Mouse (Mus musculus) forebrain, postnatal 0 days (tissue): ENCODE measurements around the gene Oprd1. TPM values are rescaled to one million over a fixed set of nuclear protein-coding genes. Genes with fewer than 3 reads are reported as not detected.
A peak's percentile ranks its signal among the peaks of the same experiment; 100 is the strongest.

Experiments used
- ATAC-seq: fragments of 200-750 bp; cut with Nextera tagmentation; 2 replicates; pipeline ENCODE4 v1.8.0; 2017; ENCODE audit warnings: mild to moderate bottlenecking, moderate library complexity
- DNase-seq: peaks from one replicate; pipeline ENCODE4 v3.0.0-alpha.2; 2015
- H3K27ac ChIP-seq: fragments of 300-500 bp; sonication (generic); 2 replicates; pipeline ENCODE4 v1.5.1; 2014; ENCODE audit warnings: low read depth, mild to moderate bottlenecking, antibody characterized with exemption, low read length, moderate library complexity, mixed read lengths
- H3K27me3 ChIP-seq: fragments of 300-500 bp; sonication (generic); 2 replicates; pipeline ENCODE4 v1.6.1; 2014; ENCODE audit warnings: mild to moderate bottlenecking, low read length, mixed read lengths; ENCODE audit not compliant: insufficient read depth
- H3K36me3 ChIP-seq: fragments of 300-500 bp; sonication (generic); 2 replicates; pipeline ENCODE4 v1.6.1; 2014; ENCODE audit warnings: mild to moderate bottlenecking, moderate library complexity; ENCODE audit not compliant: insufficient read depth
- H3K4me1 ChIP-seq: fragments of 300-500 bp; sonication (generic); 2 replicates; pipeline ENCODE4 v1.6.1; 2014; ENCODE audit warnings: antibody characterized with exemption; ENCODE audit not compliant: insufficient read depth
- H3K4me2 ChIP-seq: fragments of 300-500 bp; sonication (generic); 2 replicates; pipeline ENCODE4 v1.6.1; 2014; ENCODE audit warnings: low read depth, mild to moderate bottlenecking, moderate library complexity
- H3K4me3 ChIP-seq: fragments of 300-500 bp; sonication (generic); 2 replicates; pipeline ENCODE4 v1.5.1; 2014; ENCODE audit warnings: low read depth, low read length, mixed read lengths
- H3K9ac ChIP-seq: fragments of 300-500 bp; sonication (generic); 2 replicates; pipeline ENCODE4 v1.6.1; 2014; ENCODE audit warnings: mild to moderate bottlenecking
- H3K9me3 ChIP-seq: fragments of 300-500 bp; sonication (generic); 2 replicates; pipeline ENCODE4 v1.6.1; 2016; ENCODE audit warnings: low read length
- CTCF ChIP-seq: sonication (generic); IDR thresholded peaks from 2 replicates; pipeline ENCODE4 v1.5.1; 2016; ENCODE audit warnings: antibody characterized with exemption, control low read depth, low read depth
- WGBS: fragments of 180-500 bp; shearing (Covaris S2); extraction: QIAGEN DNeasy Blood & Tissue Kit; methylation state at CpG from one replicate; pipeline ENCODE4 v1.1.7; 2014; 5-methylcytosine and 5-hydroxymethylcytosine counted together
- polyA plus RNA-seq: library from polyadenylated mRNA; unstranded; fragments of >200 nt; fragmentation: Nextera tagmentation; extraction: Ambion mirVana; gene quantifications from 2 replicates; pipeline ENCODE4 v1.2.1, GENCODE M21; 2015
- total RNA-seq: library from RNA; depleted of rRNA; stranded (reverse); fragments of >200 nt; gene quantifications from 2 replicates; pipeline ENCODE4 v1.2.3, GENCODE M21; 2014

The Oprd1 gene
- total and polyA plus RNA-seq, 2 experiments from 2014 or later: 0.53 to 1.6 TPM

DNA sequence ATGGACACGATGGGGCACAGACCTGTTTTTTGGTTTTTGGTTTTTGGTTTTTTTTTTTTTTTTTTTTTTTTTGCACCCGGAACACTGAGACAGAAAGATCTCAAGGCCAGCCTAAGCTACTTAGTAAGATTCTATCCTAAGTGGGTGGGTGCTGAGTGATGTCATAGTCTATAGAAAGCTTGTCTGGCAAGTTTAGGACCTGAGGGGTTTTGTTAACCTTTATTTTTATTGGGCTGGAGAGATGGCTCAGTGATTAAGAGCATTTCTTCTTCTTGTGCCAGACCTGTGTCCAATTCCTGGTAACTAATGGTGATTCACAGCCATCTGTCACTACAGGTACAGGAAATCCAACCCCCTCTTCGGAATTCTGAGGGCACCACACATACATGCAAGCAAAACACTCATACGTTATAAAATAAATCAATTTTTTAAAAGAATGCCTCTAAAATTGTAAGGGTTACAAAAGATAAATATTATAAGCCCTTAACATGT is 63.7 kb downstream of the Oprd1 start:
- TF ChIP-seq CTCF: no peak
- no peaks in the 10 kb centered on the region for H3K9me3 ChIP-seq
- no peak overlapping the region for H3K27ac ChIP-seq
- no peaks in the 10 kb centered on the region for H3K4me1 ChIP-seq
- H3K9ac ChIP-seq: no peak overlapping the region
- no peak overlapping the region for H3K4me3 ChIP-seq
- ATAC-seq (no peak), DNase-seq (no peak)
- WGBS: 71% methylated on average over 4 of the region's 4 CpGs
- no peaks in the 10 kb centered on the region for H3K36me3 ChIP-seq
- no peak overlapping the region for H3K4me2 ChIP-seq
- peaks cover 15% of the 10 kb centered on the region for H3K27me3 ChIP-seq

DNA sequence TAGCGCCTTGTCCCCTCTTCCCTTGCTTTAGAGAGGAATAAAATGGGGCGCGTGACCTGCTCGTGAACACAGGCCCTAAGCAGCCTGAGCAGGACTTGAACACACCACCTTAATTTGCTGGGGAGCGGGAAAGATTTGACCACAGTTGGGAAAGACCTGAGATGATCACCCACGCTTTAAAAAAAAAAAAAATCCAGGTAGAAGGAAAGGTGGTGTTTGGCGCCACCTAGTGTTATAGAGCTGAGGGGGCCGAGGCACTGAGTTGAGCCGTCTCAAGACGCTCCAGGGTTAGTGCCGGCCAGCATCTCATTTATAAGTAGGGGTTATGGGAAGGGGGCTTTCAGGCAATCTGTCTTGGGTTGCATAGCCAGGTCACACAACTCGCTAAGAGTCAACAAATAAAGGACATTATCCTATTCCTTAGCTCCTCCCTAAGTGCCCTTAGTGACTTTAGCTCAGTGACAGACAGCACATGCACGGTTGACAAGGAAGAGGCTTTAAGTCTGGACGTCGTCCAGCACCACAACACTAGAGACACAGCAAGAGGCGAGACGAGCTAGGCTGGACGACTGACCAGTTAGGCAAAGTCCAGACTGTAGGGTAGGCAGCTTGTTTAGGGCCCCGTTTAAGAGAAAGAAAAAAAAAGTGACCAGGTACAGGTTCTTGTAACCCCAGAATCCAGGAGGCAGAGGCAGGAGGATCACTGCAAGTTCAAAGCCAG is 64.6 kb downstream of the Oprd1 start:
- Histone ChIP-seq H3K27me3 (peaks cover 24% of the 10 kb centered on the region), H3K4me1 (no peaks in the 10 kb centered on the region), H3K9me3 (no peaks in the 10 kb centered on the region), H3K4me3 (no peak overlapping the region), H3K9ac (no peak overlapping the region), H3K27ac (no peak overlapping the region), H3K4me2 (no peak overlapping the region), H3K36me3 (no peaks in the 10 kb centered on the region)
- peak; percentile 92 for TF ChIP-seq CTCF
- 14% methylated on average over 19 of the region's 19 CpGs for WGBS
- ATAC-seq (no peak), DNase-seq (peak; percentile 82)

- Histone ChIP-seq H3K27ac (no peak overlapping the region), H3K9me3 (no peaks in the 10 kb centered on the region), H3K4me3 (no peak overlapping the region), H3K4me2 (no peak overlapping the region), H3K36me3 (no peaks in the 10 kb centered on the region), H3K9ac (no peak overlapping the region), H3K27me3 (peaks cover 33% of the 10 kb centered on the region), H3K4me1 (no peaks in the 10 kb centered on the region)
- no peak for TF ChIP-seq CTCF
- DNase-seq (no peak), ATAC-seq (no peak)
- 61% methylated on average over 7 of the region's 7 CpGs for WGBS
Observed at GRCm38 (mm10) chr4:132078296-132078714, 66.0 kb downstream of the Oprd1 start.

DNA sequence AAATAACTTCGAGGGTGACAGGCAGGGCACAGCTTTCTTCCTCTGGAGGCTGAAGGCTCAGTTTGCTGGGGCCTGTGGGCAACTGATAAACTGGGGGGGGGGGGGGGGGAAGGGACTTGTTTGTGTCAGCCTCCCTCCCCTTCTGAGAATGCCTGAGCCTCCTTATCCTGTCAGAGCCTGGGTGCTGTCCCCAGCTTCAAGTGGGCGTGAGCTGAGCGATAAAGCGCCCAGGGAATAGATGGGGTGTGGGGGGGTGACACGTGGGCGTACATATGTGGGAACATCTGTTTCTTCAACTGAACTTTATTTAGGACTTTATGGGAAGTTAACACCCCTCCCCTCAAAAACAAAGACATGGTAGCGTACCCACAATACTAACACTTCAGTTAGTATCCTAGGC is 66.8 kb downstream of the Oprd1 start:
- no peak overlapping the region for H3K9ac ChIP-seq

DNA sequence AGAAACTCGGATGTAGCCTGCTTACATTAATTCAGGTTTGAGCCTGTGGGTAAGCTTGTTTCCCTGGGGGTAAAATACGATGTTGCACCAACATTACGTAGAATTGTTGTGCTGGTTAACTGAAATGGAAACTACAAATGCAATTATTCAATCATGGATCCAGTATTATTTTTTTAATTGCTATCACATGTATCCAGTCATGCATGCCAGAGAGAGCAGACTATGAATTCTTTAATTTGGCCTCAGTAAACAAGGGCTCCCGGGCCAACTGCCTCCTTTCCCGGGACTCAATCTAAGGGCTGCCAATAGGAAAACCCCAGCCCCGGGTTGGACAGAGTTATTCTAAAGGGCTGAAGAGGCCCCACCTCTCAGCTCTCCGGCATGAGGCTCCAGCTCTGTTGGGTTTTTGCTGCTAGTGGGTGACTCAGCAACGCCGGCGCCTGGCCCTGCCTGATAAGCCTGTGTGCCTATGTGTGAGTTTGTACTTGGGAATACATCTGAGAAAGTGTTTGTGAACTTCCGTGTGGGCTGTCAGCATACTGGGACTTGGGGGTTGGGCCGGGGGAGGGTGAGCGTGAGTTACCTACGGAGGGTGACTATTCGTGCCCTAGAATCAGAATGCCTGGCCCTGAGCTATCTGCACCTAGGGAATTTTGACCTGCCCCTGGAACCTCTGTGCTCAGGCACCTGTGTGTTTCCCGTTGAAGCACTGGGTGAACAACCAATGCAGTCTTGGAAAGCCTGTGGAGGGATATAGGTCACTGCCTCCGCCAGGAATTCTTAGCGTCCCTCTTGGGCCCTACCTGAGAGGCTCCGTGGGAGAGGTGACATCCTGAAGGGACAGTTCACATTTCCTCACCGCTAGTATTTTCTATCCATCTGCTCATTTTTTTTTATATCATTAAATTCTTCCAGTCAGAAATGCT is 67.5 kb downstream of the Oprd1 start:
- no peak for TF ChIP-seq CTCF
- Histone ChIP-seq H3K4me3 (no peak overlapping the region), H3K27me3 (peaks cover 33% of the 10 kb centered on the region), H3K4me2 (no peak overlapping the region), H3K27ac (no peak overlapping the region), H3K36me3 (no peaks in the 10 kb centered on the region), H3K4me1 (no peaks in the 10 kb centered on the region), H3K9ac (no peak overlapping the region), H3K9me3 (no peaks in the 10 kb centered on the region)
- WGBS: 24% methylated on average over 20 of the region's 20 CpGs
- ATAC-seq: no peak
- no peak for DNase-seq

More for the DNA sequence above, 66.8 kb downstream of the Oprd1 start:
- ATAC-seq (no peak), DNase-seq (no peak)
- no peak for TF ChIP-seq CTCF
- 72% methylated on average over 7 of the region's 7 CpGs for WGBS
- Histone ChIP-seq H3K4me2 (no peak overlapping the region), H3K9me3 (no peaks in the 10 kb centered on the region), H3K36me3 (no peaks in the 10 kb centered on the region), H3K27me3 (peaks cover 33% of the 10 kb centered on the region), H3K4me1 (no peaks in the 10 kb centered on the region), H3K27ac (no peak overlapping the region), H3K4me3 (no peak overlapping the region)

DNA sequence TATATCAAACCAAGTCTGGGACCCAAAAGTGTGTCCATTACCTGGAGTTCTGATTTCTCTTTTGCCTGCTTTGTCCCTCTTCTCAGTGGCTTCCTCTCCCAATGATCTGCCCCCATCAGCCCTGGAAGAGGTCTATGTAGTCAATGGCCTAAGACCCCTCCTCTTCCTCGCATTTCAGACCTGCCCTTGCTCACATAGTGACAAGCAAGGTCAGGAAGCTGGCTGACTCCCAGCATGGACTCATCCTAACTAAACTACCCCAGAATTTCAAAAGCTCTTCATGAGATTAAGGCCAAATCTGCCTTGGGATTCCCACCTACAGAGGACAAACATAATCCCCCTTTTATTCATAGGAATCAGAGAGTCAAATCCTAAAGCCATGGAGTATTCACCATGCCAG is 68.5 kb downstream of the Oprd1 start:
- Histone ChIP-seq H3K9ac (no peak overlapping the region), H3K9me3 (no peaks in the 10 kb centered on the region), H3K4me3 (peak overlapping the region; percentile 48; the same call in 1 of the 2 replicates), H3K27me3 (peaks cover 33% of the 10 kb centered on the region), H3K36me3 (no peaks in the 10 kb centered on the region), H3K4me1 (no peaks in the 10 kb centered on the region), H3K4me2 (peak overlapping the region; percentile 100), H3K27ac (no peak overlapping the region)
- 21% methylated on average over 1 of the region's 1 CpGs for WGBS
- no peak for DNase-seq
- no peak for ATAC-seq
- TF ChIP-seq CTCF: no peak
